Mouse (Mus musculus) limb, embryonic 11.5 days (tissue): ENCODE measurements around the gene Nrl. TPM values are rescaled to one million over a fixed set of nuclear protein-coding genes. Genes with fewer than 3 reads are reported as not detected.

Source experiments
- ATAC-seq: fragments of 200-750 bp; cut with Nextera tagmentation; 2 replicates; pipeline ENCODE4 v1.8.0; 2017; ENCODE audit warnings: low read depth; ENCODE audit not compliant: insufficient number of reproducible peaks, low FRiP score, low TSS enrichment
- DNase-seq: peaks from one replicate; pipeline ENCODE4 v3.0.0-alpha.2; 2015; ENCODE audit warnings: low spot score
- H3K27ac ChIP-seq: fragments of 300-500 bp; sonication (generic); replicated peaks from 2 replicates; pipeline ENCODE4 v1.5.1; 2014; ENCODE audit warnings: low read depth, mild to moderate bottlenecking, low read length
- H3K27me3 ChIP-seq: fragments of 300-500 bp; sonication (generic); 2 replicates; pipeline ENCODE4 v1.6.1; 2014; ENCODE audit warnings: mild to moderate bottlenecking, low read length, mixed read lengths; ENCODE audit not compliant: control insufficient read depth, insufficient read depth
- H3K36me3 ChIP-seq: fragments of 300-500 bp; sonication (generic); 2 replicates; pipeline ENCODE4 v1.6.1; 2014; ENCODE audit warnings: mild to moderate bottlenecking, low read length, moderate library complexity, mixed read lengths; ENCODE audit not compliant: control insufficient read depth, insufficient read depth
- H3K4me1 ChIP-seq: fragments of 300-500 bp; sonication (generic); 2 replicates; pipeline ENCODE4 v1.6.1; 2014; ENCODE audit warnings: low read length, mixed read lengths; ENCODE audit not compliant: control insufficient read depth, insufficient read depth
- H3K4me2 ChIP-seq: fragments of 300-500 bp; sonication (generic); 2 replicates; pipeline ENCODE4 v1.6.1; 2014; ENCODE audit warnings: low read depth, mild to moderate bottlenecking, moderate library complexity; ENCODE audit not compliant: severe bottlenecking
- H3K4me3 ChIP-seq: fragments of 300-500 bp; sonication (generic); 2 replicates; pipeline ENCODE4 v1.5.1; 2014; ENCODE audit warnings: low read depth, low read length
- H3K9ac ChIP-seq: fragments of 300-500 bp; sonication (generic); 2 replicates; pipeline ENCODE4 v1.6.1; 2014; ENCODE audit warnings: mild to moderate bottlenecking, low read length
- H3K9me3 ChIP-seq: fragments of 300-500 bp; sonication (generic); 2 replicates; pipeline ENCODE4 v1.6.1; 2016; ENCODE audit warnings: low read length; ENCODE audit not compliant: control insufficient read depth
- WGBS: fragments of 180-500 bp; shearing (Covaris S2); extraction: QIAGEN DNeasy Blood & Tissue Kit; methylation state at CpG from one replicate; pipeline ENCODE4 v1.1.7; 2014; 5-methylcytosine and 5-hydroxymethylcytosine counted together
- polyA plus RNA-seq: library from polyadenylated mRNA; unstranded; fragments of >200 nt; fragmentation: Nextera tagmentation; extraction: Ambion mirVana; gene quantifications from 2 replicates; pipeline ENCODE4 v1.2.1, GENCODE M21; 2014

Gene Nrl
- not detected in 2 replicates for polyA plus RNA-seq

DNA sequence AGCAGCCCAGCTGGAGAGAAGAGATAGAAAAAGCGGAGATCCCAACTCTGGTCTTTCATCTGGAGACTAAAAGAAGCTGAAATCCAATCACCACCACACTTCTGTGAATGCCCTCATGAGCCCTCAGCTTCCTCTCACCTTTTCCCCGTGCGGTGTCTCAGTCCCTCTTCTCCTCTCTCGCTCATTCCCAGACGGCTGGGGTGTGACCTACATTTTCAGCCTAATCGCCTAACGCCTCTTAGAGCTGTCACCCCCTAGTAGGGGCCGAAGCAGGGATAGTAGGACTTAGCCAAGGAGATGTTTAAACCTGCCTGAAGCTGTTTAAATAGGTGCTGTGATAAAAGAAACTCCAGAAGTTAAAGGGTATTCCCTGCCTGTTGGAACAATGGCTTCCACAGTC, at the start of gene Nrl:
Gene Nrl (minus strand): TSS at position 197 of the 400 bp plus-strand sequence.
- DNase-seq (no peak), ATAC-seq (no peak)
- Histone ChIP-seq H3K4me1 (no peaks in the 10 kb centered on the region), H3K9ac (no peak within 1 kb of the TSS), H3K27me3 (peaks cover 20% of the 10 kb centered on the region), H3K4me2 (no peak within 1 kb of the TSS), H3K36me3 (no peaks in the 10 kb centered on the region), H3K9me3 (no peaks in the 10 kb centered on the region), H3K4me3 (no peak within 1 kb of the TSS), H3K27ac (no peak within 1 kb of the TSS)
- WGBS: 15% methylated on average over 8 of the region's 8 CpGs

DNA sequence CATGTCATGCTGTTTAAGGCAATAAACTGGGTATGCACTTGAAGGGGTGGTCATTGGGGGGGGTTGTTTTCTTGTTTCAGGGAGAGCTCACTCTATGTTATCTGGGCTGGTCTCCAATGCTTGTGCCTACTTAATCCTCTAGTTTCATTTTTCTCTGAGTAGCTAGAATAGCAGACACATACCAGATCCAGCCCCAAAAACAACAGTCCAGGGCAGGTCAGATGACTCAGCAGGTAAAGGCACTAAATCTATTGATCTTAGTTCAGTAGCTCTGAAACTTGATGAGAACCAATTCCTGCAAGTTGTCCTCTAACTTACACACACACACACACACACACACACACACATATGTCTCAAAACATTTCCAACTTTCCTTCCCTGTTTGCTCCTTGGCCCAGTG, 47.0 kb upstream of the Nrl start:
- Histone ChIP-seq H3K4me2 (no peak overlapping the region), H3K4me1 (no peaks in the 10 kb centered on the region), H3K27me3 (no peaks in the 10 kb centered on the region), H3K36me3 (peaks cover 14% of the 10 kb centered on the region; the same call in 1 of the 2 replicates), H3K9me3 (no peaks in the 10 kb centered on the region), H3K4me3 (no peak overlapping the region), H3K27ac (no peak overlapping the region), H3K9ac (no peak overlapping the region)
- DNase-seq: no peak
- no peak for ATAC-seq

DNA sequence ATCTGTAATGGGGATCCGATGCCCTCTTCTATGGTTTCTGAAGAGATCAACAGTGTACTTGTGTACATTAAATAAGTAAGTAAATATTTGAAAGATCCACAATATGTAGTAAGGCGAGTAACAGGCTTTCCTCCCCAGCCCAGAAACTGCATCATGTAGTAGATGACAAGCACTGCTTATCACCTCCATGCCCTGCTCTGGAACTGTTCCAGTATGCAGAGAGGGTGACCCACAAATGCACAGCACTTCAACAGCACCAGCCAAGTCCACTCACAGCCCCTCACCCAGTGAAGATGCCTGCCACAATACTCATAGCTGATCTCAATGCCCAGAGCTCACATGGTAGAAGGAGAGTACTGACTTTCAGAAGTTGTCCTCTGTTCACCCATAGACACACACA, 45.8 kb upstream of the Nrl start:
- Histone ChIP-seq H3K36me3 (peaks cover 16% of the 10 kb centered on the region; the same call in 1 of the 2 replicates), H3K9me3 (no peaks in the 10 kb centered on the region), H3K9ac (no peak overlapping the region), H3K27ac (no peak overlapping the region), H3K4me2 (no peak overlapping the region), H3K4me3 (no peak overlapping the region), H3K4me1 (no peaks in the 10 kb centered on the region), H3K27me3 (no peaks in the 10 kb centered on the region)
- DNase-seq (no peak), ATAC-seq (no peak)
- WGBS: 98% methylated on average over 2 of the region's 2 CpGs

DNA sequence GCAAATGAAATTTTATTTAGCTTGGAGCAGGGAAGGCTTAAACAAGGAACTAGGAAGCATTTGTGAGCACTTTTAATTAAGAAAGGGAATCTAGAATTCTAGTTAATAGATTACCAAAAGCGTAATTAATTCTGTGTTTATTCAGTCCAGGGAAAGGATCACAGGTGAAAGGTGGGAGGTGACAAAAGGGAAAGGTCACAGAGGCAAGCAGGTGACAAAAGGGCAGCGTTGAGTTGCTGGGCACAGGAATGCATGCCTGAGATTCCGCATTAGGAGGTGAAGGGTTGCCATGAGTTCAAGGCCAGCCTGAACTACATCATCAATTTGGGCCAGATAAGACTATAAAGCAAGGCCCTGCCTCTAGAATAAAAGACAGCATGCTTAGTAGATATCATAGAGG, 42.7 kb upstream of the Nrl start:
- ATAC-seq (no peak), DNase-seq (no peak)
- Histone ChIP-seq H3K4me1 (no peaks in the 10 kb centered on the region), H3K4me3 (no peak overlapping the region), H3K4me2 (no peak overlapping the region), H3K27ac (no peak overlapping the region), H3K36me3 (peaks cover 16% of the 10 kb centered on the region; the same call in 1 of the 2 replicates), H3K27me3 (no peaks in the 10 kb centered on the region), H3K9me3 (no peaks in the 10 kb centered on the region), H3K9ac (no peak overlapping the region)
- 90% methylated on average over 3 of the region's 3 CpGs for WGBS

DNA sequence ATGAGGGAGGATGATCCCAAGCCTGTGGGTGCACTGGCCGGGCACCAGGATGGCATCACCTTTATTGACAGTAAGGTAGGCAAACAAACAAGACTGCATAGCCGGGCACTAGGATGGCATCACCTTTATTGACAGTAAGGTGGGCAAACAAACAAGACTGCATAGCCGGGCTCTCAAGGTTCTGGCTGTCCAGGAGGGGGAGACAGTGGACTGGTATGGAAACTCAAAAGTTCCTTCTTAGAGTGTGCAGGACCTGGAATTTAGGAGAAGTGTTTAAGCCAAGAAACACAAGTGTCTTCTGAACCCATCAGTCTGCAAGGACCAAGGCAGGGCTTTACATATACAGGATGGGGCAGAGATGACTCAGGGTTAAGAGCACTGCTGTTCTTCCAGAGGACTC, 41.0 kb upstream of the Nrl start:
- ATAC-seq (no peak), DNase-seq (no peak)
- no peaks in the 10 kb centered on the region for H3K27me3 ChIP-seq
- H3K4me1 ChIP-seq: peaks cover 4% of the 10 kb centered on the region; the same call in 1 of the 2 replicates
- H3K9ac ChIP-seq: no peak overlapping the region
- no peak overlapping the region for H3K4me2 ChIP-seq
- no peaks in the 10 kb centered on the region for H3K9me3 ChIP-seq
- 88% methylated on average over 3 of the region's 3 CpGs for WGBS
- H3K4me3 ChIP-seq: no peak overlapping the region
- no peak overlapping the region for H3K27ac ChIP-seq
- peaks cover 16% of the 10 kb centered on the region; the same call in 1 of the 2 replicates for H3K36me3 ChIP-seq

DNA sequence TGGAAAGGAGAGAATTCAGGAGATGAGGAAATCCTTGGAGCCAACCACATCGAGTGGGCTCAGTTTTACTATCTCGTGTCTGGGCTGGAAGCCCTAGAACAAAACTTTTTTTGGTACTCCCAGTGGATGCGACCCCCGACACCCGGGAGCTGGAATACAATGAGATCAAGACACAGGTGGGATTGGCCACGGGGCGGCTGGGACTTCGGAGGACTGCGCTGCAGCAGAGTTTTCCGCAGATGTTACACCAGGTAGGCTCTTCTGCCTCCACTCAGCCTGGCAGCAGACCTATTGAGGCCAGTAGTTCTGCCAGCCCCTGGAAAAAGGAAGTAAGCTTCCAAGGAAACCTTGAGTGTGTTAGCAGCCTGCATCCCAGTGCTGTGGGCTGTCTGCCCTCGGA, 38.5 kb upstream of the Nrl start:
- H3K9ac ChIP-seq: no peak overlapping the region
- H3K27me3 ChIP-seq: no peaks in the 10 kb centered on the region
- H3K27ac ChIP-seq: no peak overlapping the region
- ATAC-seq (no peak), DNase-seq (no peak)
- H3K4me3 ChIP-seq: no peak overlapping the region
- H3K9me3 ChIP-seq: no peaks in the 10 kb centered on the region
- WGBS: 88% methylated on average over 11 of the region's 11 CpGs
- peaks cover 5% of the 10 kb centered on the region; the same call in 1 of the 2 replicates for H3K36me3 ChIP-seq
- H3K4me1 ChIP-seq: peaks cover 4% of the 10 kb centered on the region; the same call in 1 of the 2 replicates
- H3K4me2 ChIP-seq: no peak overlapping the region

DNA sequence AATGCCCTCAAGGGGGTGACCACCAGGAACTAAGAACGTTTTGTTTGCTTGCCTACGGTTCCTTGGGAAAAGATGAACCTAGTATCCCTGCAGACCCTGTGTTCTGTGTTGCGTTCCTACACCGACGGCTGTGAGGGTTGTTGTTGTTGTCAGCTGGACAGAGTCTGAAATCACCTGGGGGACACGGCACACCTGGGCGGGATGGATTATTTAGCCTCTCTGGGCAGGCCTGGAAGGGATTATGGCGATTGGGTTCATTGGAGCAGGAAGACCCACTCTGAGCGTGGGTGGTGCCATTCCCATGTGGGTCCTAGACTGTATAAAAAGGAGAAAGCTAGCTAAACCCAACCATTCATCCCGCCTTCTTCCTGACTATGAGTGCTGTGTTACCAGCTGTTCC, 37.1 kb upstream of the Nrl start:
- Histone ChIP-seq H3K4me1 (peaks cover 4% of the 10 kb centered on the region; the same call in 1 of the 2 replicates), H3K9me3 (no peaks in the 10 kb centered on the region), H3K27ac (no peak overlapping the region), H3K9ac (no peak overlapping the region), H3K27me3 (no peaks in the 10 kb centered on the region), H3K36me3 (peaks cover 2% of the 10 kb centered on the region; the same call in 1 of the 2 replicates), H3K4me2 (no peak overlapping the region), H3K4me3 (no peak overlapping the region)
- ATAC-seq: no peak
- DNase-seq: no peak
- WGBS: 89% methylated on average over 10 of the region's 10 CpGs

DNA sequence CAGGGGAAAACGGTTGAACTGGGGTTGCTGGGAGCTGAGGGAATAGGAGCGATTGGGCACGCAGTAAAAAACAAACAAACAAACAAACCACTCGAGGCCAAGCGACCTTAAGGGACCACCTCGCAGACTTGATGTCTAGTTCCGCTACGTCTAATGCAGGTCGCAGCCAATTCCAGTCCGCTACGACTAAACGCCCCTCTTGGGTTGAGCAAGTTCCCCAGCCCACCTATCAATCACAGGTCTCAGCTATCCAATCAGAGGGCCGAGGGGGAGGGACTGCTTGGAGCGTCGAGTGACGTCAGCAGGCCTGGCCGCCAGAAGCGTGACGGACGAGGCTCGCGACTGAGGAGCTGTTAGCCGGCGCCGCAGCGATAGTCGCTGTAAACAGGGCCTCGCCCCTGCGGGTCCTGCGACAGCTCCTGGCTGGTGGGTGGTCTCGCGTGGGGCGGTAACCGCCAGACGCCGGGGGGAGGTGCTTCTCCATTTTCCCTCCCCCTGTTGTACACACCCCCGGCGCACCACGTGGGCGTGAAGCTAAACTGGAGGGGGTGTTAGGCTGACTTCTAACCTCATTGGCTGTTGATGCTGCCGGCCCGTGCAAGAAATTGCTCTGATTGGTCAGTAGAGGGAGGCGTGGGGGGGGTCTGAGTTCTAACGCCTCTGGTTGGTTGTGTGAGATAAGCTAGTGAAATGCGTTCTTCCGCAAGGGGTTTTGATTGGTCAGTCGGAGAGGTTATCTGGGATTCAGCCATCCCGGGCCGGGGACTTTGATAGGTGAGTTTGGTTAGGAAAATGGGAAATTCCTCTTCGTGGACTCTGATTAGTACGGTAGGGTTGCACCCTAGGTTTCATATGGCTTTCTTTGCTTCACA, 35.7 kb upstream of the Nrl start, which contains the start of gene A730061H03Rik:
Gene A730061H03Rik (minus strand): TSS at position 205 of the 872 bp plus-strand sequence.
- WGBS: under 1% methylated on average over 50 of the region's 51 CpGs
- Histone ChIP-seq H3K36me3 (no peaks in the 10 kb centered on the region), H3K9me3 (no peaks in the 10 kb centered on the region), H3K27ac (peak within 1 kb of the TSS; percentile 86), H3K9ac (peak within 1 kb of the TSS; percentile 62), H3K27me3 (no peaks in the 10 kb centered on the region), H3K4me2 (peak within 1 kb of the TSS; percentile 62), H3K4me3 (peak within 1 kb of the TSS; percentile 55), H3K4me1 (peaks cover 4% of the 10 kb centered on the region; the same call in 1 of the 2 replicates)
- ATAC-seq: peak; percentile 97
- DNase-seq: peak; percentile 98
